ENCODE assay signal across 8 mouse cellular contexts in genomic region chr10:81285694-81286450, GRCm38 (mm10). TPM values are rescaled to one million over a fixed set of nuclear protein-coding genes. Genes with fewer than 3 reads are reported as not detected.
A peak's percentile ranks its signal among the peaks of the same experiment; 100 is the strongest.
DNase-seq lines count a peak whose midpoint lies in the region; ATAC-seq and TF ChIP-seq lines count a peak whose summit lies in the region.

No protein-coding gene starts in this region.

- no peak for TF ChIP-seq CTCF in brain, embryonic 14.5 days (IDR thresholded peaks at IDR 0.05; ENCODE audit: borderline replicate concordance, extremely low read depth, insufficient read depth, insufficient read length)
- TF ChIP-seq CTCF in embryonic fibroblast, embryonic 13.5 days (IDR thresholded peaks at IDR 0.05; ENCODE audit: borderline replicate concordance, insufficient read depth, low read length) = no peak
- TF ChIP-seq CTCF in kidney, postnatal 0 days (IDR thresholded peaks at IDR 0.05; ENCODE audit: low read depth) = no peak; the same call in 1 of the 2 replicates
- TF ChIP-seq CTCF in liver, postnatal 0 days (IDR thresholded peaks at IDR 0.05; ENCODE audit: low read depth) = no peak
- 0 out of 2 replicates have a peak, but pooled peaks have one; percentile 3 for TF ChIP-seq CTCF in stomach, postnatal 0 days (IDR thresholded peaks at IDR 0.05; ENCODE audit: low read depth)

- peak overlapping the region; percentile 64 for H3K9ac ChIP-seq in heart, embryonic 14.5 days (ENCODE audit: low read length)
- H3K9ac ChIP-seq in kidney, postnatal 0 days (ENCODE audit: low read depth, low read length) = peak overlapping the region; percentile 58
- peak overlapping the region; percentile 63 for H3K9ac ChIP-seq in liver, postnatal 0 days (replicated peaks)
- peak overlapping the region; percentile 72 for H3K9ac ChIP-seq in neural tube, embryonic 13.5 days
- H3K9ac ChIP-seq in stomach, postnatal 0 days (ENCODE audit: low read length) = peak overlapping the region; percentile 57

- TF ChIP-seq POLR2A in brain, embryonic 14.5 days (IDR thresholded peaks at IDR 0.05; ENCODE audit: borderline replicate concordance, extremely low read depth, insufficient read depth, insufficient read length, poor library complexity, severe bottlenecking) = 0 out of 2 replicates have a peak, but pooled peaks have one; percentile 18
- no peak for TF ChIP-seq POLR2A in embryonic fibroblast, embryonic 13.5 days (IDR thresholded peaks at IDR 0.05; ENCODE audit: low read depth, low read length)

- 2% methylated on average over 53 of the region's 54 CpGs for WGBS in heart, embryonic 14.5 days
- 1% methylated on average over 54 of the region's 54 CpGs for WGBS in kidney, postnatal 0 days
- 2% methylated on average over 45 of the region's 54 CpGs for WGBS in liver, postnatal 0 days (ENCODE audit: insufficient replicate concordance)
- WGBS in neural tube, embryonic 13.5 days = 2% methylated on average over 54 of the region's 54 CpGs
- 2% methylated on average over 54 of the region's 54 CpGs for WGBS in stomach, postnatal 0 days

- H3K27ac ChIP-seq in embryonic fibroblast, embryonic 13.5 days (ENCODE audit: insufficient read depth, low read length) = no peak overlapping the region
- H3K27ac ChIP-seq in heart, embryonic 14.5 days (replicated peaks in 1 of 2; ENCODE audit: control insufficient read depth in 1 of 2, insufficient read depth in 1 of 2, low read depth in 2 of 2, low read length in 2 of 2) = no peak overlapping the region
- peak overlapping the region; percentile 63 for H3K27ac ChIP-seq in kidney, postnatal 0 days
- H3K27ac ChIP-seq in liver, postnatal 0 days (ENCODE audit: low read depth) = no peak overlapping the region
- H3K27ac ChIP-seq in neural tube, embryonic 13.5 days (replicated peaks) = no peak overlapping the region
- H3K27ac ChIP-seq in stomach, postnatal 0 days (replicated peaks) = peak overlapping the region; percentile 78

- peak; percentile 85 to 91 for DNase-seq in CD8-positive naive resting alpha-beta T cell, adult 2 months (ENCODE audit: low read depth in 2 of 2, low spot score in 2 of 2)
- peak; percentile 95 for DNase-seq in brain, embryonic 14.5 days (ENCODE audit: low read depth)
- DNase-seq in kidney, postnatal 0 days (ENCODE audit: low spot score) = peak; percentile 92
- peak; percentile 92 for DNase-seq in liver, postnatal 0 days
- peak; percentile 96 for DNase-seq in stomach, postnatal 0 days (ENCODE audit: low spot score)

- ATAC-seq in heart, embryonic 14.5 days (ENCODE audit: insufficient number of reproducible peaks, insufficient read depth, low FRiP score, low read depth) = peak; percentile 68
- peak; percentile 71 for ATAC-seq in kidney, postnatal 0 days (replicated peaks; ENCODE audit: low FRiP score, low read depth)
- ATAC-seq in liver, postnatal 0 days = peak; percentile 81
- ATAC-seq in neural tube, embryonic 13.5 days (ENCODE audit: low read depth) = peak; percentile 55
- ATAC-seq in stomach, postnatal 0 days (ENCODE audit: low FRiP score, low TSS enrichment) = peak; percentile 71

- peak overlapping the region; percentile 14 for H3K4me3 ChIP-seq in embryonic fibroblast, embryonic 13.5 days (ENCODE audit: insufficient read depth, low read length)
- H3K4me3 ChIP-seq in heart, embryonic 14.5 days (ENCODE audit: control insufficient read depth in 1 of 2, insufficient read depth in 1 of 2, low read depth in 1 of 2, low read length in 2 of 2) = peak overlapping the region; percentile 52 to 54
- peak overlapping the region; percentile 43 for H3K4me3 ChIP-seq in kidney, postnatal 0 days (replicated peaks; ENCODE audit: low read depth, low read length)
- peak overlapping the region; percentile 41 for H3K4me3 ChIP-seq in liver, postnatal 0 days (ENCODE audit: low read depth, low read length)
- peak overlapping the region; percentile 43 for H3K4me3 ChIP-seq in neural tube, embryonic 13.5 days
- H3K4me3 ChIP-seq in stomach, postnatal 0 days (ENCODE audit: low read depth, low read length) = peak overlapping the region; percentile 43

- no peak for TF ChIP-seq EP300 in liver, postnatal 0 days (IDR thresholded peaks at IDR 0.05; ENCODE audit: low read depth)
- TF ChIP-seq EP300 in stomach, postnatal 0 days (optimal IDR thresholded peaks at IDR 0.05) = peak; percentile 87

- peak overlapping the region; percentile 84 for H3K4me2 ChIP-seq in heart, embryonic 14.5 days (ENCODE audit: low read length)
- peak overlapping the region; percentile 73 for H3K4me2 ChIP-seq in kidney, postnatal 0 days (ENCODE audit: low read length)
- peak overlapping the region; percentile 79 for H3K4me2 ChIP-seq in liver, postnatal 0 days (ENCODE audit: low read depth, low read length)
- H3K4me2 ChIP-seq in neural tube, embryonic 13.5 days = peak overlapping the region; percentile 74
- H3K4me2 ChIP-seq in stomach, postnatal 0 days (replicated peaks; ENCODE audit: low read depth) = peak overlapping the region; percentile 65

- H3K36me3 ChIP-seq in heart, embryonic 14.5 days (ENCODE audit: control insufficient read depth, insufficient read depth, low read length) = no peaks in the 10 kb centered on the region
- no peaks in the 10 kb centered on the region for H3K36me3 ChIP-seq in kidney, postnatal 0 days (ENCODE audit: insufficient read depth, low read length)
- H3K36me3 ChIP-seq in liver, postnatal 0 days (replicated peaks; ENCODE audit: insufficient read depth, low read length) = no peaks in the 10 kb centered on the region
- no peaks in the 10 kb centered on the region for H3K36me3 ChIP-seq in neural tube, embryonic 13.5 days
- no peaks in the 10 kb centered on the region for H3K36me3 ChIP-seq in stomach, postnatal 0 days (ENCODE audit: control insufficient read depth, insufficient read depth, low read length)

- no peaks in the 10 kb centered on the region for H3K9me3 ChIP-seq in heart, embryonic 14.5 days (ENCODE audit: control insufficient read depth, low read length)
- no peaks in the 10 kb centered on the region for H3K9me3 ChIP-seq in kidney, postnatal 0 days (replicated peaks; ENCODE audit: low read length)
- no peaks in the 10 kb centered on the region for H3K9me3 ChIP-seq in liver, postnatal 0 days (ENCODE audit: low read length)
- H3K9me3 ChIP-seq in neural tube, embryonic 13.5 days = no peaks in the 10 kb centered on the region
- no peaks in the 10 kb centered on the region for H3K9me3 ChIP-seq in stomach, postnatal 0 days (ENCODE audit: control insufficient read depth, low read length)

- H3K4me1 ChIP-seq in embryonic fibroblast, embryonic 13.5 days (ENCODE audit: control insufficient read depth, insufficient read depth, low read length) = no peaks in the 10 kb centered on the region
- H3K4me1 ChIP-seq in heart, embryonic 14.5 days (ENCODE audit: control insufficient read depth in 2 of 2, insufficient read depth in 2 of 2, low read length in 2 of 2) = peaks cover 3 to 7% of the 10 kb centered on the region in 2 experiments; a peak in 2 of 4 replicates
- H3K4me1 ChIP-seq in kidney, postnatal 0 days (replicated peaks; ENCODE audit: insufficient read depth, low read length) = peaks cover 5% of the 10 kb centered on the region; the same call in 1 of the 2 replicates
- H3K4me1 ChIP-seq in liver, postnatal 0 days (ENCODE audit: insufficient read depth) = peaks cover 19% of the 10 kb centered on the region
- peaks cover 13% of the 10 kb centered on the region for H3K4me1 ChIP-seq in neural tube, embryonic 13.5 days (replicated peaks)
- no peaks in the 10 kb centered on the region for H3K4me1 ChIP-seq in stomach, postnatal 0 days (replicated peaks; ENCODE audit: control insufficient read depth, insufficient read depth)

- peaks cover 63% of the 10 kb centered on the region for H3K27me3 ChIP-seq in heart, embryonic 14.5 days (ENCODE audit: control insufficient read depth, insufficient read depth, low read length)
- H3K27me3 ChIP-seq in kidney, postnatal 0 days (ENCODE audit: insufficient read depth, low read length) = 0 out of 2 replicates have a peak, but pooled peaks cover 2% of the 10 kb centered on the region
- H3K27me3 ChIP-seq in liver, postnatal 0 days (ENCODE audit: insufficient read depth, low read length) = peaks cover 17% of the 10 kb centered on the region
- H3K27me3 ChIP-seq in neural tube, embryonic 13.5 days = peaks cover 69% of the 10 kb centered on the region
- no peaks in the 10 kb centered on the region for H3K27me3 ChIP-seq in stomach, postnatal 0 days (ENCODE audit: control insufficient read depth, insufficient read depth, low read length)

RNA-seq across cellular contexts. Expression of gene Tjp3, which starts 5.5 kb away (rescaled TPM):
- polyA plus RNA-seq in brain, embryonic 14.5 days (2012; rRNA removed) = 4.6 and 4.9 TPM in 2 replicates
- polyA plus RNA-seq in embryonic fibroblast, embryonic 13.5 days (2011; ENCODE audit: insufficient read length, low read depth, missing spikeins) = not detected in 2 replicates
- 1.8 and 2.2 TPM in 2 replicates for polyA plus RNA-seq in heart, embryonic 14.5 days (2014; fragmentation: Nextera tagmentation; extraction: Ambion mirVana)
- 19.0 and 19.1 TPM in 2 replicates for polyA plus RNA-seq in kidney, postnatal 0 days (2015; fragmentation: Nextera tagmentation; extraction: Ambion mirVana)
- 1.7 and 1.8 TPM in 2 replicates for polyA plus RNA-seq in liver, postnatal 0 days (2015; fragmentation: Nextera tagmentation; extraction: Ambion mirVana)
- polyA plus RNA-seq in neural tube, embryonic 13.5 days (2015; fragmentation: Nextera tagmentation; extraction: Ambion mirVana) = 2.3 and 3.3 TPM in 2 replicates
- polyA plus RNA-seq in stomach, postnatal 0 days (2015; fragmentation: Nextera tagmentation; extraction: Ambion mirVana) = 42.5 and 46.0 TPM in 2 replicates

RNA-seq across cellular contexts. Expression of gene Pip5k1c, which starts 6.9 kb away (rescaled TPM):
- polyA plus RNA-seq in brain, embryonic 14.5 days (2012; rRNA removed) = 267 and 268 TPM in 2 replicates
- 40.1 and 43.0 TPM in 2 replicates for polyA plus RNA-seq in embryonic fibroblast, embryonic 13.5 days (2011; ENCODE audit: insufficient read length, low read depth, missing spikeins)
- polyA plus RNA-seq in heart, embryonic 14.5 days (2014; fragmentation: Nextera tagmentation; extraction: Ambion mirVana) = 31.4 and 33.7 TPM in 2 replicates
- polyA plus RNA-seq in kidney, postnatal 0 days (2015; fragmentation: Nextera tagmentation; extraction: Ambion mirVana) = 37.8 and 39.3 TPM in 2 replicates
- 8.8 and 9.7 TPM in 2 replicates for polyA plus RNA-seq in liver, postnatal 0 days (2015; fragmentation: Nextera tagmentation; extraction: Ambion mirVana)
- 99.3 and 102 TPM in 2 replicates for polyA plus RNA-seq in neural tube, embryonic 13.5 days (2015; fragmentation: Nextera tagmentation; extraction: Ambion mirVana)
- 19.1 and 21.1 TPM in 2 replicates for polyA plus RNA-seq in stomach, postnatal 0 days (2015; fragmentation: Nextera tagmentation; extraction: Ambion mirVana)

RNA-seq across cellular contexts. Expression of gene Apba3, which starts 19.1 kb away (rescaled TPM):
- polyA plus RNA-seq in brain, embryonic 14.5 days (2012; rRNA removed) = 45.2 and 47.0 TPM in 2 replicates
- 43.2 and 44.8 TPM in 2 replicates for polyA plus RNA-seq in embryonic fibroblast, embryonic 13.5 days (2011; ENCODE audit: insufficient read length, low read depth, missing spikeins)
- polyA plus RNA-seq in heart, embryonic 14.5 days (2014; fragmentation: Nextera tagmentation; extraction: Ambion mirVana) = 38.8 and 39.8 TPM in 2 replicates
- polyA plus RNA-seq in kidney, postnatal 0 days (2015; fragmentation: Nextera tagmentation; extraction: Ambion mirVana) = 55.7 and 60.5 TPM in 2 replicates
- polyA plus RNA-seq in liver, postnatal 0 days (2015; fragmentation: Nextera tagmentation; extraction: Ambion mirVana) = 21.1 and 23.2 TPM in 2 replicates
- polyA plus RNA-seq in neural tube, embryonic 13.5 days (2015; fragmentation: Nextera tagmentation; extraction: Ambion mirVana) = 33.7 and 36.1 TPM in 2 replicates
- polyA plus RNA-seq in stomach, postnatal 0 days (2015; fragmentation: Nextera tagmentation; extraction: Ambion mirVana) = 30.5 and 34.6 TPM in 2 replicates

RNA-seq across cellular contexts. Expression of gene Mrpl54, which starts 19.1 kb away (rescaled TPM):
- polyA plus RNA-seq in brain, embryonic 14.5 days (2012; rRNA removed) = 67.0 and 72.1 TPM in 2 replicates
- 52.9 and 53.7 TPM in 2 replicates for polyA plus RNA-seq in embryonic fibroblast, embryonic 13.5 days (2011; ENCODE audit: insufficient read length, low read depth, missing spikeins)
- polyA plus RNA-seq in heart, embryonic 14.5 days (2014; fragmentation: Nextera tagmentation; extraction: Ambion mirVana) = 274 and 298 TPM in 2 replicates
- polyA plus RNA-seq in kidney, postnatal 0 days (2015; fragmentation: Nextera tagmentation; extraction: Ambion mirVana) = 259 and 283 TPM in 2 replicates
- polyA plus RNA-seq in liver, postnatal 0 days (2015; fragmentation: Nextera tagmentation; extraction: Ambion mirVana) = 110 and 112 TPM in 2 replicates
- 145 and 150 TPM in 2 replicates for polyA plus RNA-seq in neural tube, embryonic 13.5 days (2015; fragmentation: Nextera tagmentation; extraction: Ambion mirVana)
- polyA plus RNA-seq in stomach, postnatal 0 days (2015; fragmentation: Nextera tagmentation; extraction: Ambion mirVana) = 210 and 215 TPM in 2 replicates

RNA-seq across cellular contexts. Expression of gene Matk, which starts 33.1 kb away (rescaled TPM):
- 30.6 and 31.9 TPM in 2 replicates for polyA plus RNA-seq in brain, embryonic 14.5 days (2012; rRNA removed)
- polyA plus RNA-seq in embryonic fibroblast, embryonic 13.5 days (2011; ENCODE audit: insufficient read length, low read depth, missing spikeins) = 0.90 and 1.2 TPM in 2 replicates
- 0.91 and 1.3 TPM in 2 replicates for polyA plus RNA-seq in heart, embryonic 14.5 days (2014; fragmentation: Nextera tagmentation; extraction: Ambion mirVana)
- 3.9 and 5.5 TPM in 2 replicates for polyA plus RNA-seq in kidney, postnatal 0 days (2015; fragmentation: Nextera tagmentation; extraction: Ambion mirVana)
- 1.7 TPM in 2 replicates for polyA plus RNA-seq in liver, postnatal 0 days (2015; fragmentation: Nextera tagmentation; extraction: Ambion mirVana)
- polyA plus RNA-seq in neural tube, embryonic 13.5 days (2015; fragmentation: Nextera tagmentation; extraction: Ambion mirVana) = 10.5 and 13.0 TPM in 2 replicates
- 1.0 and 1.6 TPM in 2 replicates for polyA plus RNA-seq in stomach, postnatal 0 days (2015; fragmentation: Nextera tagmentation; extraction: Ambion mirVana)

Comparison
In these comparisons a context has a peak if more than half of its experiments do, and no peak if none do; other contexts are left out.
1. H3K27ac ChIP-seq: peak in kidney, postnatal 0 days (single experiment) and stomach, postnatal 0 days (single experiment); none in embryonic fibroblast, embryonic 13.5 days (single experiment), heart, embryonic 14.5 days (0 of 2), liver, postnatal 0 days (single experiment) and neural tube, embryonic 13.5 days (single experiment).
2. Peak in every context shown above with its lines, with median percentiles within 50 percentile points of each other: DNase-seq, H3K4me3 ChIP-seq, ATAC-seq, H3K4me2 ChIP-seq and H3K9ac ChIP-seq.